Mouse (Mus musculus) ES-CJ7 (cell line): ENCODE measurements around the gene Fam120a.

ENCODE experiments used
- DNase-seq: peaks from one replicate; pipeline ENCODE4 v3.0.0; 2011; ENCODE audit warnings: low read depth, low spot score

The Fam120a gene

GRCm38 (mm10) chr13:48967956-48968749, at the start of gene Fam120a:
Gene Fam120a, minus strand, starts transcription at chr13:48968017.
- peak; percentile 81 for DNase-seq

GRCm38 (mm10) chr13:49017375-49017774, 49.6 kb upstream of the Fam120a start:
- DNase-seq = no peak

GRCm38 (mm10) chr13:49016311-49016761, 48.5 kb upstream of the Fam120a start:
- DNase-seq = no peak

GRCm38 (mm10) chr13:49015366-49016306, 47.8 kb upstream of the Fam120a start:
- DNase-seq = peak; percentile 94

GRCm38 (mm10) chr13:49013206-49013794, 45.5 kb upstream of the Fam120a start:
- DNase-seq = peak; percentile 92

GRCm38 (mm10) chr13:49001691-49002090, 33.9 kb upstream of the Fam120a start:
- DNase-seq = no peak

- peak; percentile 87 for DNase-seq
Measured at GRCm38 (mm10) chr13:48998591-48998990, 30.8 kb upstream of the Fam120a start.

- DNase-seq = no peak
Measured at GRCm38 (mm10) chr13:48996731-48997130, 28.9 kb upstream of the Fam120a start.

- peak; percentile 65 for DNase-seq
Measured at GRCm38 (mm10) chr13:48994903-48995302, 27.1 kb upstream of the Fam120a start.

GRCm38 (mm10) chr13:48992914-48993313, 25.1 kb upstream of the Fam120a start:
- no peak for DNase-seq

- DNase-seq = no peak
Measured at GRCm38 (mm10) chr13:48990138-48990537, 22.3 kb upstream of the Fam120a start.

GRCm38 (mm10) chr13:48982482-48983098, 14.8 kb upstream of the Fam120a start:
- no peak for DNase-seq

- no peak for DNase-seq
Measured at GRCm38 (mm10) chr13:48979069-48979468, 11.3 kb upstream of the Fam120a start.

- DNase-seq = no peak
Measured at GRCm38 (mm10) chr13:48977858-48978257, 10.0 kb upstream of the Fam120a start.

- DNase-seq = no peak
Measured at GRCm38 (mm10) chr13:48974699-48975098, 6.9 kb upstream of the Fam120a start.

GRCm38 (mm10) chr13:48974266-48974665, 6.4 kb upstream of the Fam120a start:
- DNase-seq = no peak

- DNase-seq = no peak
Measured at GRCm38 (mm10) chr13:48973231-48973630, 5.4 kb upstream of the Fam120a start.

- peak; percentile 74 for DNase-seq
Measured at GRCm38 (mm10) chr13:48971033-48971432, 3.2 kb upstream of the Fam120a start.

- DNase-seq = peak; percentile 90
Measured at GRCm38 (mm10) chr13:48970566-48970965, 2.7 kb upstream of the Fam120a start.

GRCm38 (mm10) chr13:48968750-48969088, 902 bp upstream of the Fam120a start:
- DNase-seq = no peak
